Mouse (Mus musculus): Measurements from ENCODE around the gene Nufip1. TPM values are rescaled to one million over a fixed set of nuclear protein-coding genes. Genes with fewer than 3 reads are reported as not detected.

Gene Nufip1
- total RNA-seq (2015) (11.5 and 13.3 TPM in 2 replicates), total RNA-seq (2017) (17.5 and 19.1 TPM in 2 replicates)

- ATAC-seq (ENCODE audit: poor library complexity, severe bottlenecking): peak; percentile 96
Measured at GRCm38 (mm10) chr14:76110396-76111221, at the start of gene Nufip1, which contains the start of gene Gpalpp1. Nufip1 (plus strand) TSS chr14:76110891. Gpalpp1 (minus strand) TSS chr14:76110760.

GRCm38 (mm10) chr14:76067237-76067636 lies 43.5 kb upstream of the Nufip1 start:
- no peak for ATAC-seq (ENCODE audit: poor library complexity, severe bottlenecking)

- no peak for ATAC-seq (ENCODE audit: poor library complexity, severe bottlenecking)
Measured at GRCm38 (mm10) chr14:76068296-76068695, 42.4 kb upstream of the Nufip1 start.

- ATAC-seq (ENCODE audit: poor library complexity, severe bottlenecking): no peak
Measured at GRCm38 (mm10) chr14:76069296-76069695, 41.4 kb upstream of the Nufip1 start.

- no peak for ATAC-seq (ENCODE audit: poor library complexity, severe bottlenecking)
Measured at GRCm38 (mm10) chr14:76072626-76073025, 38.1 kb upstream of the Nufip1 start.

- no peak for ATAC-seq (ENCODE audit: poor library complexity, severe bottlenecking)
Measured at GRCm38 (mm10) chr14:76074206-76074605, 36.5 kb upstream of the Nufip1 start.

GRCm38 (mm10) chr14:76075721-76076120 lies 35.0 kb upstream of the Nufip1 start:
- ATAC-seq (ENCODE audit: poor library complexity, severe bottlenecking): no peak

GRCm38 (mm10) chr14:76076602-76077001 lies 34.1 kb upstream of the Nufip1 start:
- ATAC-seq (ENCODE audit: poor library complexity, severe bottlenecking): no peak

- no peak for ATAC-seq (ENCODE audit: poor library complexity, severe bottlenecking)
Measured at GRCm38 (mm10) chr14:76077088-76077491, 33.6 kb upstream of the Nufip1 start.

GRCm38 (mm10) chr14:76081451-76081850 lies 29.2 kb upstream of the Nufip1 start:
- no peak for ATAC-seq (ENCODE audit: poor library complexity, severe bottlenecking)

GRCm38 (mm10) chr14:76082086-76082636 lies 28.5 kb upstream of the Nufip1 start:
- ATAC-seq (ENCODE audit: poor library complexity, severe bottlenecking): no peak

GRCm38 (mm10) chr14:76084188-76084587 lies 26.5 kb upstream of the Nufip1 start:
- no peak for ATAC-seq (ENCODE audit: poor library complexity, severe bottlenecking)

GRCm38 (mm10) chr14:76097244-76097643 lies 13.4 kb upstream of the Nufip1 start:
- peak; percentile 95 for ATAC-seq (ENCODE audit: poor library complexity, severe bottlenecking)

GRCm38 (mm10) chr14:76097815-76098214 lies 12.9 kb upstream of the Nufip1 start:
- ATAC-seq (ENCODE audit: poor library complexity, severe bottlenecking): no peak

- no peak for ATAC-seq (ENCODE audit: poor library complexity, severe bottlenecking)
Measured at GRCm38 (mm10) chr14:76099543-76099942, 11.1 kb upstream of the Nufip1 start.

- peak; percentile 52 for ATAC-seq (ENCODE audit: poor library complexity, severe bottlenecking)
Measured at GRCm38 (mm10) chr14:76115744-76116143, 5.1 kb downstream of the Nufip1 start.

- ATAC-seq (ENCODE audit: poor library complexity, severe bottlenecking): no peak
Measured at GRCm38 (mm10) chr14:76118963-76119362, 8.3 kb downstream of the Nufip1 start.

GRCm38 (mm10) chr14:76120472-76120871 lies 9.8 kb downstream of the Nufip1 start:
- ATAC-seq (ENCODE audit: poor library complexity, severe bottlenecking): no peak

- ATAC-seq (ENCODE audit: poor library complexity, severe bottlenecking): peak; percentile 63
Measured at GRCm38 (mm10) chr14:76121901-76122662, 11.4 kb downstream of the Nufip1 start.

GRCm38 (mm10) chr14:76122663-76123058 lies 12.0 kb downstream of the Nufip1 start:
- no peak for ATAC-seq (ENCODE audit: poor library complexity, severe bottlenecking)

GRCm38 (mm10) chr14:76127311-76127710 lies 16.6 kb downstream of the Nufip1 start:
- ATAC-seq (ENCODE audit: poor library complexity, severe bottlenecking): no peak
